Mouse (Mus musculus) cerebellum, adult 9-10 months (tissue): Measurements from ENCODE around the gene Msrb3.

Experiments
- DNase-seq: peaks from one replicate; pipeline ENCODE4 v3.0.0; 2022

The Msrb3 gene

GRCm38 (mm10) chr10:120857531-120858001 lies 41.3 kb downstream of the Msrb3 start:
- no peak for DNase-seq

- no peak for DNase-seq
Measured at GRCm38 (mm10) chr10:120854329-120854728, 44.6 kb downstream of the Msrb3 start.

- no peak for DNase-seq
Measured at GRCm38 (mm10) chr10:120853816-120854215, 45.1 kb downstream of the Msrb3 start.

GRCm38 (mm10) chr10:120851196-120851781 lies 47.6 kb downstream of the Msrb3 start:
- no peak for DNase-seq

- DNase-seq: no peak
Measured at GRCm38 (mm10) chr10:120850391-120851195, 48.3 kb downstream of the Msrb3 start.

- no peak for DNase-seq
Measured at GRCm38 (mm10) chr10:120848677-120849076, 50.2 kb downstream of the Msrb3 start.

GRCm38 (mm10) chr10:120847785-120848184 lies 51.1 kb downstream of the Msrb3 start:
- no peak for DNase-seq

GRCm38 (mm10) chr10:120839966-120840365 lies 58.9 kb downstream of the Msrb3 start:
- no peak for DNase-seq

- no peak for DNase-seq
Measured at GRCm38 (mm10) chr10:120834531-120834930, 64.4 kb downstream of the Msrb3 start.

GRCm38 (mm10) chr10:120833836-120834235 lies 65.1 kb downstream of the Msrb3 start:
- DNase-seq: peak; percentile 65

GRCm38 (mm10) chr10:120827761-120828160 lies 71.1 kb downstream of the Msrb3 start:
- DNase-seq: no peak

GRCm38 (mm10) chr10:120826795-120827669 lies 71.9 kb downstream of the Msrb3 start:
- no peak for DNase-seq

GRCm38 (mm10) chr10:120826381-120826780 lies 72.5 kb downstream of the Msrb3 start:
- no peak for DNase-seq

- no peak for DNase-seq
Measured at GRCm38 (mm10) chr10:120825594-120825993, 73.3 kb downstream of the Msrb3 start.

GRCm38 (mm10) chr10:120821491-120822358 lies 77.2 kb downstream of the Msrb3 start:
- DNase-seq: no peak

- no peak for DNase-seq
Measured at GRCm38 (mm10) chr10:120820781-120821300, 78.1 kb downstream of the Msrb3 start.

- DNase-seq: no peak
Measured at GRCm38 (mm10) chr10:120815290-120815689, 83.6 kb downstream of the Msrb3 start.

GRCm38 (mm10) chr10:120811796-120812443 lies 87.0 kb downstream of the Msrb3 start:
- DNase-seq: no peak

GRCm38 (mm10) chr10:120810832-120811571 lies 87.9 kb downstream of the Msrb3 start:
- no peak for DNase-seq

GRCm38 (mm10) chr10:120810053-120810696 lies 88.7 kb downstream of the Msrb3 start:
- no peak for DNase-seq
